Mouse (Mus musculus) layer of hippocampus, postnatal 36 days (tissue): ENCODE results near the gene Nav1. TPM values are rescaled to one million over a fixed set of nuclear protein-coding genes. Genes with fewer than 3 reads are reported as not detected.

Source experiments
- DNase-seq, 2 experiments: peaks; one replicate each; pipeline ENCODE4 v3.0.0; 2022
- total RNA-seq, 2 experiments: library from RNA; stranded (reverse); gene quantifications; 2 replicates each; pipeline ENCODE4 v1.2.3; 2021

The Nav1 gene
- 10 to 100 TPM; 64.6 to 75.1 TPM for total RNA-seq

DNA sequence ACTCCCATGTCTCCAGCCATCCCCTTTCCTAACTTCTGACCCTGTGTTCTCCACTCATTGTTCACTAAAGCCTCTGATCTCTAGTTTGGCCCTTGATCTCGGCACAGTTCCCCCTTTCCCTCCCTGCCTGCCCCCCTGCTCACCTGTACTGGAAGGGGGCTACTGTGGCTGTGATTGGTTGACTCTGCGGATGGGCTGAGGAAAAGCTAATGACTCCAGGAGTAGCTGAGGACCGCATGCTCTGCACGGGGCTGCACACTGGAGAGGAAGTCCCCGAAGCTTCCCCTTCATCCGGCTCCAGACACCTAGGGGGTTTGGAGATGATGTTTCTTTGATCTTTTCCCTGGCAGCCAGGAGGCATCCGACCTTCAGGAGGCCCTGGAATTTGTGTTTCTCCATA lies at the start of gene Nav1:
Gene Nav1 (minus strand): TSS at position 277 of the 400 bp plus-strand sequence.
- no peak for DNase-seq

DNA sequence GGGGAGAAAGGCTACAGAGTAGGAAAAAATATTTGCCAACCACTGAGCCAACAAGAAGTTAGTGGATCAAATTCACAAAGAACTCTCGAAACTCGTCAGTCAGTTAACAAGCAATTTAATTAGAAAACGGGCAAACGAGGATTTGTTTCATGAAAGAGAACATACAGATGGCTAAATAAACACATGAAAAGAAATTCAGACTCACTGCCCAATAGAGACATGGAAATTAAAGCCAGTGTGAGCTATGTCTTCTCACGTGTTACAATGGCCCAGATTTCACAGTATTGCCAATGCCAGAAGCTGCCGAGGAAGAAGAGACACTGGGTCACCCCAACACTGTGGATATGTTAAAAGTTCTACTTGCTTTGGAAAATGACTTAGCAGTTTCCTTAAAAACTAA lies 46.8 kb upstream of the Nav1 start:
- DNase-seq: no peak

DNA sequence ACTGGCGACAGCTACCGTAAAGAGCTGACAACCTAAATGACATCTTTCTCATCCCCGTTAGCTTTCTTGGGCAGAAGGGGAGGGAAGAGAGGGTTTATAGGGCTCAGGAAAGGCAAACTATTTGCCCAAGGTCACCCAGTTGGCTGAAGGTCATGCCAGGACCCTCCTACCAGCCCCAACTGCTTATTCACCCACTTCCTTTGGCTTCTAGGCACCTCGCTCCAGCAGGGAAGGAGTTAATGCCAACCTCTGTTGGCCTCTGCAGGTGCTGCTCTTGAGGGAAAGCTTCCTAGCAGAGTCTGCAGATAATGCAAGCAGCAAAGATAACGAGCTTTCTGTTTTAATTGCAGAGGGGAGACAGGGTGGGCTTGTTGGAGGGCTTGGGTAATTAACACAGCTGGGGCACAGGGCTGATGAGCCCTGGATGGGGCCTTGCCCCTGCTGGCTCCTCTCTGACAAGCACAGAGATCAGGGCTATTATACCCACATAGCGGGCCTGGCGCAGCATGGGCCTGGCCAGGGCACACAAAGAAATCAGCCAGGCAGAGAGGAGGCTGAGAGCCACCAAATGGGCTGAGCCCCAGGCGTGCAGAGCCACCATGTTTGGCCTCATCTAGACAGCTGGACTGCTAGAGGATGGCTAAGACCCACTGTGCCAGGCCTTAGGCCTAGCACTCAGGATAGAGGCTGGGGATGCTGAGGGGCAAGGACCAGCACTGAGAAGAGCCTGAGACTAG lies 38.5 kb upstream of the Nav1 start:
- DNase-seq: no peak

DNA sequence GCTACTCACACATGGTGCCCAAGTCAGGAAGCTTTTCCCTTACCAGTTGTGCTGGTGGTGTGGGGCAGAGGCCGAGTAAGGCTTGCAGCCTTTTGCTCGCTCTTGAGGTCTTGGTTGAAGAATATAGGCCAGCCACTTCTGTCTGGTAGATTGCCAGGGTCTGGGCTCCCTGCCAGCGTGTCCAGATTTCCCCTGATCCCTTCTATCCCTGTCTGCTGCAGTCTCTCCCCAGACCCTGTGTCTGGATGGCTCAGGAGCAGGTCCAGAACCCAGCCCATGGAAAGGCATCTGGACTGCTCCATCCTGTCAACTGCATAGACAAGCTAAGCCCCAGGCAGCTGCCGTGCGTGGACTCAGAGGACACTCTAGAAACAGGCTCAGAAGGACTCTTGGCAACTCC lies 37.0 kb upstream of the Nav1 start:
- no peak for DNase-seq

DNA sequence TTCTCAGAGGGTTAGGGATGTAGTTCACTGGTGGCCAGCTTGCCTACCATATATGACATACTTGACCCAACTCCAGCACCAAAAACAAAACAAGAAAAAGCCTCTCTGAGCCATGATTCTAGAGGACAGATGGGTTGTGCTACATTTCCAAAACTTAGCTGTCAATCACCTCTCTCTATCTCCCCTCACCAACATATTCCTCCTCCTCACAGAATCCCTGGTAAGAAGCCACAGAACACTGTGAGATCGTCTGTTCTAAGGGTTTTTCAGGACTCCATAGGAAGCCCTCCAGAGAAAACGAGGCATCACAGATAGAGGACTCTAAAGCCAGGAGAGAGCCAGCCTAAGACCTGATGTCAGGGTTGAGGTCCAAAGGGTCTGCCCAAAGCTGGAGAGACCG lies 36.6 kb upstream of the Nav1 start:
- no peak for DNase-seq

DNA sequence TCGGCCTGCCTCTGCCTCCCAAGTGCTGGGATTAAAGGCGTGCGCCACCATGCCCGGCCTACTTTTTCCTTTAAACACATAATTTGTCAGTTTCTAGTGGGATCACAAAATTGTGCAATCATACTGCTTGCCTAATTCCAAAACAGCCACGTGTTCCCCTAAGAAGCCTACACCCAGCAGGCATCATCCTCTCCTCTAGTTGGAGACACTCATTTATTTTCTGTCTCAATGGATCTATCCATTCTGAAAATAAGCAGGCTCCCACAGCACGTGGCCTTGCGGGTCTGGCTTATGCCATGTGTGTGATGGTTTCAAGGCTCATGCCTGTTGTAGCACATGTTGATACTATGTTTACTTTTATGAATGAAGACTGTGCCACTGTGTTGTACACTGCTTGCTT lies 32.8 kb upstream of the Nav1 start:
- DNase-seq: no peak

DNA sequence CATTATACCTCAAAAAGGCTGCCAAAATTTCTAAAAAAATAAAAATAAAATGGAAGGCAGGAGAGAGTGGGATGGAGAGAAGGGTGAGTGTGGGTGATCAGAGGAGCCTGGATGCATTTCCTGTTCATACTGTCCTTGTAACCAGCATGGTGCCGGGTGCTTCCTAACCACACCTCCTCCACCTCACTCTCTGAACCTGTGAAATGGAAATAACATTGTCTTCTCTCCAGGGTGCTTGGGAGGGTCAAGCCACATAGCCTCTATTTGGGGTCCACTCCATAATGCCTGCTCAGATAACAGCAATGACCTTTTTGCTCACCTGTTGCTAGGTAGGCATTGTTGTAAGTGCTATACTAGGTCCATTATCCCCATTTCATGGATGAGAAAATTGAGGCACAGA lies 32.0 kb upstream of the Nav1 start:
- DNase-seq: no peak

DNA sequence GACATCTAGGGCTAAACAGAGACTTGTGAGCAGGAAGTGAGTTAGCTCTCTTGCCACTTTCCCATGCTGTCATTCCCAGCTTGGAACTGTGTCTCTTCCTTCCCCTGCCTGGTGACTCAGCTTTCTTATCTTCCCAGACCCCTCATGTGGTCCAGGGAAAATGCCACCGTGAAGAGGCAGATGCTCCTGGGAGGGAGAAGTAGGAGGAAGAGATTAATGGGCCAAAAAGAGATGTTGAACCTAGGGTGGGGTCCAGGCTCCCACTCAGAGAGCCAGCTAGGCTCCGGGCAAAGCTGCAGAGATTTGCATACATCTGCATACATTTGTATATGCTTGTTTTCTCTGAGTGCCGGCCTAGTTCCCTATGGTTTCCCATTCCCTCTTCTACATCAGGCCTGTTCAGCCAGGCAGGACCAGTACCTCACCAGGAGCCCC lies 30.5 kb upstream of the Nav1 start:
- DNase-seq: no peak

DNA sequence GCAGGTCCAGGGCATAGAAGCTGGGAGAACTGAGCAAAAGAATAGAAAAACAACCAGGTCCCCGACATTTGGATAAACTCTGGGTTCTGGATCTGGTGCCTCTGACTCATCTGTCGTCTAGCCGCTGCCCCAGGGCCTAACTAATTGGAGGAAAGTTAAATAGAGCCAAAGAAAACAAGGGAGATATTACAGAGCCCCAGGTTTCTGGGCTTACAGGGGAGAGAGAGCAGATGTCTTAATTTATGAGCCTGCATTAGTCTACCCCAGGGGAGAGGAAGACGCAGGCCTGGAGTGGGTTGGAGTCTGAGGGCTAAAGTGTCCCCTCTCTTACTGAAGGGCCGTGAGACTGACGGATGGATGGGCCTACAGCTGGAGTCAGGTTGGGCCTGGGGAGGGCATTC lies 29.0 kb upstream of the Nav1 start:
- no peak for DNase-seq

DNA sequence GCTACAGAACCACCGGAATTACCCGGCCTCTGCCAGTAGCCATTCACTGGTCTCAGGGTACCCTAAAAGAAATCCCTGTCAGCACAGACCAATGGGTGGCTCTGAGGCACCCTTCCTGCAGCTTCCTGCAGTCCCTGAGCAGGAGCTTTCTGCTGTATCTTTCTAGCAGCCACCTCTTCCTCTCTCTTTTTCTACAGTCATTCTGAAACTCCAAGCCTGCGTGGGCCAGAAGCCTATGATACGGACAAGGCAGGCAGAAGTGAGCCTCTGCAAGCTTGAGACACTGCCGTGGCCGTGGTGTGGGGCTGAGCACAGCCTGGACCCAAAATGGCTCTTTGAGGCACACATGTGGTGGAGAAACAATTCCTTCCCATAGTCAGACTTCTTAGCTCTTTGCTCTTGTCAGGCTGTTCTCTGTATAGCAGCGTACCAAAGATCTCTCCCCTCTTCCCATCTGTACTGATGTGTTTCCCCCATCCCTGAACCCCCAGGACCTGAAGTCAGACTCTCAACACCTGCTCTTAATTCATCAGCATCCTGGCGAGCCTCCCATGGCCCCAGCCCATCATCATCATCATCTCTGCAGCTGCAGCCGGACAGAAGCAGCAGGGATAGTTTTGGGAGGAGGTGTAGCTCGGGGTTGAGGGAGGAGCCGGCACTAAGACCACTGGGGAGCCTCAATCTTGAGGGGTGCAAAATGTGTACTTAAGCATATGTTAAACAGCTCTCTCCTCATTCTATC lies 28.4 kb upstream of the Nav1 start:
- no peak for DNase-seq

DNA sequence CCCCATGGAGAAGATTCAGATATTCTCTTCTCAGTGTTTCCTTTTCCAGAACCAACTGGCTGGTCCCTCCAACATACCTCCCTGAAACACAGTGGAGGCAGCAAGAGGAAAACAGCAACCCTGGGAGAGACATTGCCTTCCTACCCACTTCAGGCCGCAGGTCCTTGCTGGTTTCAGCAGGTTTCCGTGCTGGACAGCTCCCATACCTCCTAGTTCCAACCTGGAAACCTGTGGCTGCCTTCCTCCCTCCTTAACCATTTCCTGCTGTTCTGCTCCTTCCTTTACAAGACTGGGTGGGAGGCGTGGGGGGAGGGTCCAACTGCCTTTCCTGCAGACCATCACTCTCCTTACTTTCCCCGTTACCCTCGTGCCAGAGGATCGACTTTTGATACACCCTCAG lies 27.7 kb upstream of the Nav1 start:
- DNase-seq: no peak

DNA sequence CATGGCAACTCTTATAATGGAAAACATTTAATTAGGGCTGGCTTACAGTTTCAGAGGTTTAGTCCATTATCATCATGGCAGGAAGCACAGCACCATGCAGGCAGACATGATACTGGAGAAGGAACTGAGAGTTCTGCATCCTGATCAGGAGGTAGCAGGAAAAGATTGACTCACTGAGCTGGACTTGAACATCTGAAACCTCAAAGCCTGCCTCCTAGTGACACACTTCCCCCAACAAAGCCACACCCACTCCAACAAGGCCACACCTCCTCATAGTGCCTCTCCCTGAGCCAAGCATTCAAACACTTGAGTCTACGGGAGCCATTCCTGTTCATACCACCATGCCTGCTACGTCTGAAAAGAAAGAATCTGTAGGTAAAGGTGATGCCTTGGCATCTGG lies 26.8 kb upstream of the Nav1 start:
- DNase-seq: no peak

DNA sequence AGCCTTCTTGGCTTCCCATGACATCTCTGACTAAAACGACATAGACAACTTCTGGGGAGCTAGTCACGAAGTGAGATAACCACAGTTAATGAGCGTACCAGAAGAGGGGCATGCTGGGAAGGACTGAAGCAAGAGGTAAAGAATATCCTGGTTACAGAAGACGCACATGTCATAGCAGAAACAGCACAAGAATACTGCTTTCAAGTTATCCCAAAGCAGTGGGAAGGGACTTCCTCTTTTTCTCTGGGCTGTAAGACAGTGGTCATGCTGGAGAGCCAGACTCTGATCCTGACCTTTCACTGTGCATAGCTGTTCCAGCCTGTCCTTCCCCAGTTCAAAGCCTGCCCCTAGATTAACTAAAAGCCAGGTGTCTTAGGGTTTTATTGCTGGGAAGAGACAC lies 26.4 kb upstream of the Nav1 start:
- no peak for DNase-seq

DNA sequence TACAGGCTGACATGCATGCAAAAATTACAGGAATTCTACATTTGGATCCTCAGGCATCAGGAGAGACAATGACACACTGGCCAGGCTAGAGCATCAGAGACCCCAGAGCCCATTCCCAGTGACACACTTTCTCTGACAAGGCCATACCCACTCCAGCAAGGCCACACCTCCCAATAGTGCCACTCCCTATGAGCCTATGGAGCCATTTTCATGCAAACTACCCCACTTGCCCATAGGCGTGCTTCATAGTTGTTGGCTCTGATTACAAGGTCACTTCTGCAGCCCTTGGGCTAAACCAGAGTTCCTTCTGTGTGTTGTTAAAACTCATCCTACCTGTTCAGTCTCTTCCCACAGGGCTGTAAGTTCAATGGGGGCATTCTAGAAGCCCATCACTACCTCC lies 25.1 kb upstream of the Nav1 start:
- DNase-seq: no peak

DNA sequence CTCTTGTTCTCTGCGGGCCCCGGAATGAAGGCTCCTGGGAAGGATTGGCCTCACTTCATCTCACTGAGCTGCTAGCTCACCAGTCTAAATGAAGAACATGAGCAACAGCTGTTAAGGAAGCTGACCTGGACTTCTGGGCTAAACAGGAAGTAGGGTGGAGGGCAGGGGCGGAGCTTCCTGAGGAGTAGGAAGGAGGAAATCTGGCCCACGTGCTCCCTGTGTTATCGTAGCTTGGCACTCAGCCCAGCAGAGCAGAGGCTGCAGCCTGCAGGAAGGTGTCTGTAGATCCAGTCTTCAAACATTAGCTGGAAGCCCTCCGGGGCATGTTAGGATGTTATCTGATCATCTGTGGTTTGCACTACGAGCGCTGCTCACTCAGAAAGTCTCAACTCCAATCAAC lies 24.4 kb upstream of the Nav1 start:
- DNase-seq: peak in 1 of 2 experiments; percentile 40

DNA sequence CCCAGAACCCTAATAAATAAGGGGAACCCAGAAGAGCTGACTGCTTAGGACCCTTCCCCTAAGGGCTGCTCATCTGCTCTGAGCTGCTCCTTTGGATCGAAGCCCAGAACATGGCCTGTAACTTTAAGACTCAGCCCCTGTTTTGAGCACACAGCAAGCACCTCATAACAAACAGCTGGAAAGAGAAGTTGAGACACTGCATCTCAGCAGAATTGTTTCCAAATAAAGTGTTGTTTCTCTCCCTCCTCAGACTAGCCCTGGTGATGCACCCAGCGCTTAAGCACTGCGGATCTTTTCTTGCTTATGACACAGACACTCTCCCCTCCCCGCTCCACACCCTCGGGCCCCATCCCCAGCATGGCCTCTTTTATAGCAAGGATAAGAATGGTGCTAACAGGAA lies 22.8 kb upstream of the Nav1 start:
- no peak for DNase-seq

DNA sequence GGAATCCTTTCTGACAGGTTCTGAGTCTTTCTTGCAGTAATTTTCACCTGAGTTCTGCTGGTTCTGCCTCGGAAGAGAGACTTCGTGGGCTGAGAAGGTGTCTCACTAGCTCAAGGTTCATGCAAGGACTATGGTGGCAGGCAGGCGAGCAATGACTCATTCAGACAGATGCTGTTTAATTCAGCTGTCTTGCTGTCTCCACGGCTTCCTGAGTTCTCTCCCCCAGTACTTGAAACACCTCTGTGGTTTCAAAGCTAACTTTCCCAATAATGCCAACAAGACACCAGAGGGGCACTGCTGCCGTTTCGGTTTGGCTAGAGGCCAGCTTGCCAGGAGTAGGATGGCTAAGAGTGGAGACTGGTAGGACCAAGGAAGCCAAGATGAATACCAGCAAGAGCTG lies 19.1 kb upstream of the Nav1 start:
- DNase-seq: no peak

DNA sequence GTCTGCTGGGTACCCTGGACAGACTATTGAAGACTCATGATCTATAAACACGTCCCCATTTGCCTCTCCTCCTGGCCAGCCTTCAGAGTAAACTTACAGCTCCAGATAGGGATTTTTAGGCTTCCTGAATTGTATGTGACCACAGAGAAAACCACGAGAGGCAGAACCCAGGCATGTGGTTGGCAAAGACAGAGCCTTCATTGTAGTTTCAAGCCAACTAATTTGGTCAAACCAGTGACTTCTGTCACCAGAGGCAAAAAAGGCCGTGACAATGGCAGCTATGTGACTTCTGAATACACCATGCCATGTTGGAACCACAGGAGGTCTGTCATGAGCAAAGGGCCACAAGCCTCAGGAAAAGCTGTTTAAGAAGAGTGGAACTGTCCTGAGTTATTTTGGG lies 18.6 kb upstream of the Nav1 start:
- DNase-seq: no peak

DNA sequence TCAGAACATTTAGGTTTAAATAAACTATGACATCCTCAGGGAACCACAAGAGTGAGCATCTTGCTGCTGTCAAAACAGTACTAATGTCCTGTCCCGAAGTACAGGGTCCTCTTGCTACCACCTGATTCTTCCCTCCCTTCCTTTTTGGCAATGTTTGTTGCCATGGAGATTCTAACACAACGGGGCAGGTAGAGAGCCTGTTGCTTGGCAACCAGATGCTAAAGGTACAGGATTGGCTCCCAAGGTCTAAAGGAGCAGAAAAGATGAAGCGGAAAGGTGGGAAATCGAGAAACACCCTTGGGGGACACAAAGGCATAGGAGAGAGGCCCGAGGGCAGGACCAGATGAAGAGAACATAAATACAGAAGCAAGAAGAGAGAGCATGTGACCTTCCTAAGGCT lies 17.6 kb upstream of the Nav1 start:
- DNase-seq: no peak

DNA sequence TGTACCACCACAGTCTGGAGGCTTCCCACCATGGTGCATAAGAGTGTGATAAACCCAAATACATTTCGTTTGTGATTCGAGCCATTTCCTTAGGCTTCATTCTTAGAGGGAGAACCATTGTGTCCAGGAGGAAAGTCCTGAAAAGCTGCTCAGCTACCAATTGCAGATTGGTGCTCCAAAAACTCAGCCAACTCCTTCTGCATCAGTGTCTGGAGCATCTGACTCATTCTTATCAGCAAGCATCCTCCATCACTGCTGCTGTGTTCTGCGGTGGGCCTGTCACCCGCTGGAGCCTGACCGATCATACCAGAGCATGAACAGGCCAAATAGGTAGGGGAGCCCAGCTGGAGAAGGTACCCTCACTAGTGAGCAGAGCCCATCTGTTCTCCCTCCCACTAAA lies 16.0 kb upstream of the Nav1 start:
- DNase-seq: no peak

DNA sequence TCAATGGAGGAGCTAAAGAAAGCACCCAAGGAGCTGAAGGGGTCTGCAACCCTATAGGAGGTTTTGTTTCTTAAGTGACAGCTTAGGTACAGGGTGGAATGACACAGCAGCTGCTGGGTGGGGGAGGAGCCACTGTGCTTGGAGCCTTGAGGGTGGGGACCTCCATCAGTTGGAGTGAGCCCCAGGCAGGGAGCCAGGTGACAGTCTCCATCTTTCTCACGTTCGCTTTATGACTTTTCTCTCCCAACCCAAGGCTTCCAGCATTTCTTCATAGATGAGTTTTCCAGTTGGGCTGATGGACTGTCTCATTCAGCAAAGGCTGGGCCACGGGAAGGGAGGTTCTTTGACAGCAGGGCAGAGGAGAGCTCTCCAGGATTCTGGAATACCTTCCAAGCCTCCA lies 14.2 kb upstream of the Nav1 start:
- no peak for DNase-seq

DNA sequence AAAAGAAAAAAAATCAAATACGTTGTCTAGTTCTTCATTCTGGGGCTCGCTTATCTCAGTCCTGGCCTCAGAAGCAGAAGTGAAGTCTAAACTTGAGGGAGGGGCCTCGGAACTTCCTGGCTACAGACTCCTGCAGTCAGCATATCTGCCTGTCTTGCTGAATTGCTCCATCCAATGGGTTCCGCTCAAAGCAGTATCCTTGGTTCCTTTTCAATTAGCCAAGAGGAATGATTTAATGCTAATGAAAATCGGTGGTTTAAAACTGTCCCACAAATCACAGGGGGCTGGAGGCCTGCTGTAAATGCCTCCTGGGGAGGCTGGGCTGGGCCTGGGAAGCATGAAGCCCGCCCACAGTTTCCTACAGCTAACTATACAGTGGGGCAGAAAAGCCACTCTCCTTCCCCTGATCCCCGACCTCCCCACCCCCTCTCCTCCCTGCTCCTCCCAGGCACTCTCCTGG lies 12.9 kb upstream of the Nav1 start:
- no peak for DNase-seq

DNA sequence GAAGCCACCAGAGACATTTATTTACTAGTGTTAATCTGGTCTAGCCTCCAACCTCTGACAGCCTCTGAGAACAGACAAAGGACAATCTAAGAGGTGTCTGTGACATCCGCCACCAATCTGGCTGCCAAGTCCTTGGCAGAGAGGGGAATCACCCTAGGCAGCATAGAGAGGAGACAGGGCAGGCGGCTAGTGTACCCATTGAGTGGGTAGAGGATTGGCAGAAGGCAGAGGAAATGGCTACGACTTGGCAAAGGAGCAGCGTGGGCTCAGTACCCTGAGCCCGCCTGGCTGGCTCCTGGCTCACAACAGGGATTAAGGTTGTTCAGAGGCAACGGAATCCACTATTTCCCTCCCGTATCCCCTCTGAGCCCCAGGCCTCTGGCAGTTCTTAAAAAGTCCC lies 12.0 kb upstream of the Nav1 start:
- DNase-seq: no peak

DNA sequence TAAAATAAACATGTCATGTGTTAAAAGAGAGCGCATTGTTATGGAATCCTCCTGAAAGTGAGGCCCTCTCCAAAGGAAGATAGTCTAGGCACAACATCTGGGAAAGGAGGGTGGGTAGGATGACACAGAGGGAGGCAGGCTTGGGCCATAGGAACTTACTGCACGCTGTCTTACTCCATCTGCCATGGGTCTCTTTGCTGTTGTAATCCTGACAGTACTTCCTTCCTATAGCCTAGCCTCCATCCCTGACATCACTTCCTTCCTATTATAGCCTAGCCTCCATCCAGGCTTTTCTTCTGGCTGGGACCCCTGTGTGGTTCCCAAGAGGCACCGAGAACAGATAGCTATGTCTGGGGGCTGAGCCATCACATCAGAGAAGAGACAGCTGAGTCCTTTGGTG lies 10.2 kb upstream of the Nav1 start:
- DNase-seq: no peak
